Mouse (Mus musculus) embryonic facial prominence, embryonic 12.5 days (tissue): Measurements from ENCODE around the gene Hist1h3a. TPM values are rescaled to one million over a fixed set of nuclear protein-coding genes. Genes with fewer than 3 reads are reported as not detected.
A peak's percentile ranks its signal among the peaks of the same experiment; 100 is the strongest.

ENCODE experiments used
- ATAC-seq: fragments of 200-750 bp; cut with Nextera tagmentation; 2 replicates; pipeline ENCODE4 v1.8.0; 2017; ENCODE audit not compliant: insufficient number of reproducible peaks, insufficient read depth, low FRiP score, low TSS enrichment
- H3K27ac ChIP-seq: fragments of 300-500 bp; sonication (generic); 2 replicates; pipeline ENCODE4 v1.5.1; 2016; ENCODE audit warnings: mild to moderate bottlenecking
- H3K27me3 ChIP-seq: fragments of 300-500 bp; sonication (generic); 2 replicates; pipeline ENCODE4 v1.6.1; 2016; ENCODE audit warnings: mild to moderate bottlenecking, moderate library complexity
- H3K36me3 ChIP-seq: fragments of 300-500 bp; sonication (generic); 2 replicates; pipeline ENCODE4 v1.6.1; 2016; ENCODE audit warnings: mild to moderate bottlenecking
- H3K4me1 ChIP-seq: fragments of 300-500 bp; sonication (generic); 2 replicates; pipeline ENCODE4 v1.6.1; 2016
- H3K4me2 ChIP-seq: fragments of 300-500 bp; sonication (generic); replicated peaks from 2 replicates; pipeline ENCODE4 v1.6.1; 2016; ENCODE audit warnings: mild to moderate bottlenecking, moderate library complexity
- H3K4me3 ChIP-seq: fragments of 300-500 bp; sonication (generic); 2 replicates; pipeline ENCODE4 v1.5.1; 2016; ENCODE audit warnings: mild to moderate bottlenecking
- H3K9ac ChIP-seq: fragments of 300-500 bp; sonication (generic); 2 replicates; pipeline ENCODE4 v1.6.1; 2016; ENCODE audit warnings: mild to moderate bottlenecking, moderate library complexity
- H3K9me3 ChIP-seq: fragments of 300-500 bp; sonication (generic); 2 replicates; pipeline ENCODE4 v1.6.1; 2016; ENCODE audit warnings: mild to moderate bottlenecking, moderate library complexity
- WGBS: fragments of 180-500 bp; shearing (Covaris S2); methylation state at CpG from one replicate; pipeline ENCODE4 v1.1.7; 2016; 5-methylcytosine and 5-hydroxymethylcytosine counted together
- polyA plus RNA-seq: library from polyadenylated mRNA; unstranded; fragments of >200 nt; fragmentation: Nextera tagmentation; extraction: Ambion mirVana; gene quantifications from 2 replicates; pipeline ENCODE4 v1.2.1, GENCODE M21; 2016

The Hist1h3a gene
- polyA plus RNA-seq, 1 experiment from 2014 or later, result 7.8 TPM

DNA sequence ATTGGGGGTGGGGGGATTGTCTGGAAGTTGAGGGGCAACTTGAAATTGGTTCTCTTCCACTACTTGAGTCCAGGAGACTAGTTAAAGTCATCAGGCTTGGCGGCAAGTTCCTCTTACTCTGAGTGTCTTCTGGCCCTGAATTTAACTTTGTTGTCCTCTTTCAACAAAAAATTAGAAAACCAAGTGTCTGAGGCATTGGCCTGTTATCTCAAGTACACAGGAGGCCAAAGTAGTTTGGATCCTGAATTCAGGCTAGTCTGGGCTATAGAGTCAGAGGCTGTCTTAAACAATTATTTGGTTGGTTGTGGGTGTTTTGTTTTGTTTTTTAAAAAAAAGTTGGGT, 3.0 kb upstream of the Hist1h3a start:
- WGBS, result 80% methylated on average over 1 of the region's 1 CpGs
- no peaks in the 10 kb centered on the region for H3K27me3 ChIP-seq
- H3K4me1 ChIP-seq, result peaks cover 10% of the 10 kb centered on the region
- no peaks in the 10 kb centered on the region for H3K9me3 ChIP-seq
- no peaks in the 10 kb centered on the region for H3K36me3 ChIP-seq
- H3K9ac ChIP-seq, result no peak overlapping the region
- no peak for ATAC-seq
- no peak overlapping the region for H3K27ac ChIP-seq
- H3K4me3 ChIP-seq, result no peak overlapping the region
- 0 out of 2 replicates have a peak overlapping the region, but pooled peaks have one; percentile 86 for H3K4me2 ChIP-seq

DNA sequence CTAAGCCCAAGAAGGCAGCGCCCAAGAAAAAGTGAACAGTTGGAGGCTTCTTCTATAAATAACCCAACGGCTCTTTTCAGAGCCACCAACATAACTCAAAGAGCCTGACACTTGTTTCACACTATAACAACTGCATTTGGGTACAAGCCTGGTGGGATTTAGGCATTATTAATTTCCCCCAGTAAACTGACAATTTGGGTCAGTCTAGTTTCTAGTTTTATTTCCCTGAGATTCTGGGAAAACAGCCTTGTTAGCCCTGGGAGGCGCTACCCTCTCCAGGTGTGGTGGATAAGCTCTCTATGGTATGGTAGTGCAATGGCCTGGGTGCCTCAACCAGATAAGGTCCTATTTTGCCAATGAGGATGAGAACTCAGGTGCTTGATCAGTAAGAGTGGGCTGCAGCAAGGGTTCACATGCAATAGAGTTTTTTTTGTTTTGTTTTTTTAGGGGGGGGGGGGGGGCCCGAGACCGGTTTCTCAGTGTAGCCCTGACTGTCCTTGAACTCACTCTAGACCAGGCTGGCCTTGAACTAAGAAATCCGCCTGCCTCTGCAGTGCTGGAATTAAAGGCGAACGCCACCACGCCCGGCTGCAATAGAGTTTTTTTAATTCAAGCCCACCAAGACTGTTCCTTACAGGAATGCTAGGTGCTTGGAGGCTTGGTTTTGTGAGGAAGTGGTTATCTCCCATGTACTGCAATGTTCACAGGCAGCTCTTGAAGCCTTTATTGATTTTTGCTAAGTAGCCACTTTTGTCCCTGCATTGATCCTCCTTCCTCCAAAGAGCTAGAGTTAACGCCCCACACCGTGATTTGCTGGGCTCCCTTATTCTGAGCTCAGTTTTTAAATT, 2.4 kb upstream of the Hist1h3a start:
- Histone ChIP-seq H3K9ac (peak overlapping the region; percentile 73), H3K27ac (peak overlapping the region; percentile 98), H3K27me3 (no peaks in the 10 kb centered on the region), H3K4me1 (peaks cover 14% of the 10 kb centered on the region), H3K9me3 (no peaks in the 10 kb centered on the region), H3K4me3 (peak overlapping the region; percentile 59), H3K36me3 (no peaks in the 10 kb centered on the region), H3K4me2 (peak overlapping the region; percentile 86)
- no peak for ATAC-seq
- WGBS, result 33% methylated on average over 12 of the region's 12 CpGs

DNA sequence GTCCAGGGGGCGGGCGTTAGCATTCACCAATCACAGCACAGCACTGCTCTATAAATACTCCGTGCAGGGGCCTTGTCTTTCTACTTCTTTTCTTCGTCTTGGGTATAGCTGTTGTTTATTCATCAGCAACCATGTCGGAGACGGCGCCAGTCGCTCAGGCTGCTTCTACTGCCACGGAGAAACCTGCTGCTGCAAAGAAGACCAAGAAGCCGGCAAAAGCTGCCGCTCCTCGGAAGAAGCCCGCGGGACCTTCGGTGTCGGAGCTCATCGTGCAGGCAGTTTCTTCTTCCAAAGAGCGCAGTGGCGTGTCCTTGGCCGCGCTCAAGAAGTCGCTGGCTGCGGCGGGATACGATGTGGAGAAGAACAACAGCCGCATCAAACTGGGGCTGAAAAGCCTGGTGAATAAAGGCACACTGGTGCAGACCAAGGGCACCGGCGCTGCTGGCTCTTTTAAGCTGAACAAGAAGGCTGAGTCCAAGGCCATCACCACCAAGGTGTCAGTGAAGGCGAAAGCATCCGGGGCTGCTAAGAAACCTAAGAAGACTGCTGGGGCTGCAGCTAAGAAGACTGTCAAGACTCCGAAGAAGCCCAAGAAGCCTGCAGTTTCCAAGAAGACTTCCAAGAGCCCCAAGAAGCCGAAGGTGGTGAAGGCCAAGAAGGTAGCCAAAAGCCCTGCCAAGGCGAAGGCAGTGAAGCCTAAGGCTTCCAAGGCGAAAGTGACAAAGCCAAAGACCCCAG, 1.6 kb upstream of the Hist1h3a start, which contains the start of gene Hist1h1a:
Gene Hist1h1a (plus strand): TSS at position 81 of the 738 bp plus-strand sequence.
- Histone ChIP-seq H3K27me3 (no peaks in the 10 kb centered on the region), H3K27ac (peak within 1 kb of the TSS; percentile 98), H3K4me2 (peak within 1 kb of the TSS; percentile 86), H3K9ac (peak within 1 kb of the TSS; percentile 73), H3K36me3 (no peaks in the 10 kb centered on the region), H3K9me3 (no peaks in the 10 kb centered on the region), H3K4me3 (peak within 1 kb of the TSS; percentile 59), H3K4me1 (peaks cover 14% of the 10 kb centered on the region)
- 3% methylated on average over 34 of the region's 34 CpGs for WGBS
- ATAC-seq, result peak; percentile 74

- Histone ChIP-seq H3K36me3 (no peaks in the 10 kb centered on the region), H3K27me3 (no peaks in the 10 kb centered on the region), H3K9me3 (no peaks in the 10 kb centered on the region), H3K27ac (peak overlapping the region; percentile 98), H3K9ac (peak overlapping the region; percentile 53), H3K4me3 (peak overlapping the region; percentile 59), H3K4me1 (peaks cover 14% of the 10 kb centered on the region), H3K4me2 (peak overlapping the region; percentile 86)
- under 1% methylated on average over 10 of the region's 10 CpGs for WGBS
- no peak for ATAC-seq
Measured at GRCm38 (mm10) chr13:23763242-23763585, 1.0 kb upstream of the Hist1h3a start.

DNA sequence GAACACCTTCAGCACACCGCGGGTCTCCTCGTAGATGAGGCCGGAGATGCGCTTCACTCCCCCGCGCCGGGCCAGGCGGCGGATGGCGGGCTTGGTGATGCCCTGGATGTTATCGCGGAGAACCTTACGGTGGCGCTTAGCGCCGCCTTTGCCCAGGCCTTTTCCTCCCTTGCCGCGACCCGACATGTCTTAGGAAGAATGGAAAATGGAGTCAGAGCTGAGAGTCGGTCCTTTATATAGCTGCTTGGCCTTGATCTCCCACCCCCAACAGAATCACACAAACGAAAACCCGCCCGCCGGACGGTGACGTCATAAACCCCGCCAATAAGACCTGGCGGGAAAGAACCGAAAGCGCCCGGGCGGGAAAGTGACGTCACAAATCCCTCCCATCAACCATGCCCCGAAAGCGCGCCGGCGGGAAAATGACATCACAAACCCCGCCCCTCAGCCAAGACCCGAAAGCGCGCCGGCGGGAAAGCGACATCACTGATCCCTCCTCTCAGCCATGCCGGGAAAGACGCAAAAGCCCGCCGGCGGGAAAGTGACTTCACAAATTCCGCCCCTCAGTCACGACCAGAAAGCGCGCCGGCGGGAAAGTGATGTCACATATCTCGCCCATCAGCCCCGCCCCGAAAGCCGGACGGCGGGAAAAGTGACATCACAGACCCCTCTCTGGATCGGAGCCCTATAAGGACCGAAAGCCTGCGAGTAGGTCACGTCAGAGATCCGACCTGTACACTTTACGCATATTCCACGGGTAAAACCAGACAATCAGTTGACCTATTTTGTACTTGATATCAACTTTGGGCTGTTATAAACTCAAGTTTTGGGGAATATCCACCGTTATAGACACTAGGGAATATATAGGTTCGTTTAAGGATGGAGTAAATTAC, 968 bp downstream of the Hist1h3a start, which contains the start of gene Hist1h4a:
Gene Hist1h4a (minus strand): TSS at position 259 of the 893 bp plus-strand sequence.
- Histone ChIP-seq H3K4me1 (peaks cover 14% of the 10 kb centered on the region), H3K4me3 (peak within 1 kb of the TSS; percentile 43), H3K36me3 (no peaks in the 10 kb centered on the region), H3K9ac (peak within 1 kb of the TSS; percentile 56), H3K27ac (peak within 1 kb of the TSS; percentile 98), H3K27me3 (no peaks in the 10 kb centered on the region), H3K4me2 (peak within 1 kb of the TSS; percentile 86), H3K9me3 (no peaks in the 10 kb centered on the region)
- ATAC-seq, result peak; percentile 68
- under 1% methylated on average over 67 of the region's 72 CpGs for WGBS

- peak overlapping the region; percentile 43 for H3K4me3 ChIP-seq
- no peak for ATAC-seq
- H3K36me3 ChIP-seq, result no peaks in the 10 kb centered on the region
- H3K9ac ChIP-seq, result peak overlapping the region; percentile 50
- no peaks in the 10 kb centered on the region for H3K9me3 ChIP-seq
- peak overlapping the region; percentile 90 for H3K27ac ChIP-seq
- H3K4me2 ChIP-seq, result peak overlapping the region; percentile 86
- 2% methylated on average over 19 of the region's 27 CpGs for WGBS
- H3K4me1 ChIP-seq, result peaks cover 14% of the 10 kb centered on the region
- H3K27me3 ChIP-seq, result no peaks in the 10 kb centered on the region
Measured at GRCm38 (mm10) chr13:23760240-23760971, 1.8 kb downstream of the Hist1h3a start.

DNA sequence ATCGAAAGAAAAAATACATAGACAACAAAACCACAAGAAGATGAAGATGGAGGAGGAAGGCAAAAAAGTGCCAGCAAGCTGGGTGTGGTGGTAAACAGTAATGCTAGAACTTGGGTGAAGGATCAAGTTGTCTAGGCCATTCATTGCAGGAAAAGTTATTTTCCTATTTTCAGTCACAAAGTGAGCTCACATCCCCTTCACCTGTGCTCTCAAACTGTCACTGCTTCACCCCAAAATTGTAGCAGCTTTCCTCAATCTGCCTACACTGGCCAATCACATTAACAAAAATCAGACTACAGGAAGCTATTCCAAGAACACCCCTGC, 2.3 kb downstream of the Hist1h3a start:
- peak overlapping the region; percentile 50; the same call in 1 of the 2 replicates for H3K9ac ChIP-seq
- peak overlapping the region; percentile 90 for H3K27ac ChIP-seq
- H3K36me3 ChIP-seq, result no peaks in the 10 kb centered on the region
- 68% methylated on average over 1 of the region's 1 CpGs for WGBS
- H3K4me2 ChIP-seq, result peak overlapping the region; percentile 86
- ATAC-seq, result no peak
- no peaks in the 10 kb centered on the region for H3K9me3 ChIP-seq
- H3K27me3 ChIP-seq, result no peaks in the 10 kb centered on the region
- peaks cover 14% of the 10 kb centered on the region for H3K4me1 ChIP-seq
- H3K4me3 ChIP-seq, result peak overlapping the region; percentile 43

- Histone ChIP-seq H3K4me1 (peaks cover 10% of the 10 kb centered on the region), H3K27ac (peak overlapping the region; percentile 90), H3K36me3 (no peaks in the 10 kb centered on the region), H3K27me3 (no peaks in the 10 kb centered on the region), H3K4me2 (no peak overlapping the region), H3K9me3 (no peaks in the 10 kb centered on the region), H3K9ac (no peak overlapping the region), H3K4me3 (no peak overlapping the region)
- ATAC-seq, result no peak
- WGBS, result 82% methylated on average over 3 of the region's 3 CpGs
Measured at GRCm38 (mm10) chr13:23759251-23759771, 2.9 kb downstream of the Hist1h3a start.

- 55% methylated on average over 3 of the region's 3 CpGs for WGBS
- Histone ChIP-seq H3K36me3 (no peaks in the 10 kb centered on the region), H3K27me3 (no peaks in the 10 kb centered on the region), H3K4me1 (peaks cover 7% of the 10 kb centered on the region), H3K4me2 (peak overlapping the region; percentile 61; the same call in 1 of the 2 replicates), H3K9me3 (no peaks in the 10 kb centered on the region), H3K4me3 (no peak overlapping the region), H3K27ac (peak overlapping the region; percentile 70; the same call in 1 of the 2 replicates), H3K9ac (no peak overlapping the region)
- no peak for ATAC-seq
Measured at GRCm38 (mm10) chr13:23757921-23758320, 4.3 kb downstream of the Hist1h3a start.

- H3K4me3 ChIP-seq, result peak overlapping the region; percentile 42
- H3K9ac ChIP-seq, result peak overlapping the region; percentile 55
- under 1% methylated on average over 17 of the region's 23 CpGs for WGBS
- peak overlapping the region; percentile 61 for H3K4me2 ChIP-seq
- no peaks in the 10 kb centered on the region for H3K9me3 ChIP-seq
- H3K27me3 ChIP-seq, result no peaks in the 10 kb centered on the region
- peak overlapping the region; percentile 95 for H3K27ac ChIP-seq
- H3K36me3 ChIP-seq, result no peaks in the 10 kb centered on the region
- peaks cover 7% of the 10 kb centered on the region for H3K4me1 ChIP-seq
- no peak for ATAC-seq
Measured at GRCm38 (mm10) chr13:23757211-23757773, 4.9 kb downstream of the Hist1h3a start.
